In the genomic region with DNA sequence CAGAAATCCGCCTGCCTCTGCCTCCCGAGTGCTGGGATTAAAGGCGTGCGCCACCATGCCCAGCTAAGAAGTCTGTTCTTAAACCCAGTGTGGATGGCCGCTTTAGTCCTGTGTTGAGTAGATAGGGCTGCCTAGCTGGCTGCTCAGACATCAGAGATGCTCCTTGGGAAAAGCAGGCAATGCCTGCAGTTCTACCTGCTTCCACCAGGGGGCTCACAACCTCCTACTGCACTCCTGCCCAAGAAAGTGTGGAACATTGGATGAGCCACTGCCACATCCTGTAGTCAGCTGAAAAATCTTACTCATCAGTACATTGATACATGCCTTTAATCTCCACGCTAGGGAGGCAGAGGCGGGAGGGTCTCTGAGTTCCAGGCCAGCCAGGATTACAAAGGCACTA, we compare ENCODE assay signal across 8 mouse cellular contexts. TPM values are rescaled to one million over a fixed set of nuclear protein-coding genes. Genes with fewer than 3 reads are reported as not detected.
DNase-seq lines count a peak whose midpoint lies in the region; ATAC-seq and TF ChIP-seq lines count a peak whose summit lies in the region.

No protein-coding gene starts in this region.

- H3K27me3 ChIP-seq in hindbrain, embryonic 16.5 days (replicated peaks; ENCODE audit: control insufficient read depth, insufficient read depth, low read length), result no peaks in the 10 kb centered on the region

- TF ChIP-seq CTCF in gastrocnemius, adult 2 months (IDR thresholded peaks at IDR 0.05), result peak; percentile 99; the same call in 1 of the 2 replicates

- peak; percentile 87 for DNase-seq in adipocyte (ENCODE audit: low spot score)
- peak; percentile 87 to 89 for DNase-seq in cerebellum, postnatal 36 days
- peak; percentile 82 for DNase-seq in gastrocnemius, adult 2 months
- peak; percentile 88 to 89 for DNase-seq in left cerebral cortex, adult 18-20 months (ENCODE audit: low spot score in 2 of 2)
- DNase-seq in lung, postnatal 4 days, result peak; percentile 74 to 83
- DNase-seq in right cerebral cortex, postnatal 10 days (ENCODE audit: low spot score in 2 of 2), result peak; percentile 90 to 91

- peaks cover 20% of the 10 kb centered on the region for H3K4me1 ChIP-seq in hindbrain, embryonic 16.5 days (ENCODE audit: control insufficient read depth, insufficient read depth, low read depth, low read length)

- peaks cover 39% of the 10 kb centered on the region for H3K36me3 ChIP-seq in hindbrain, embryonic 16.5 days (ENCODE audit: control insufficient read depth, insufficient read depth, low read length)

- no peak overlapping the region for H3K9ac ChIP-seq in hindbrain, embryonic 16.5 days (ENCODE audit: low read depth, low read length)

- no peak overlapping the region for H3K4me2 ChIP-seq in hindbrain, embryonic 16.5 days (ENCODE audit: low read length)

- peak; percentile 35; the same call in 1 of the 2 replicates for ATAC-seq in hindbrain, embryonic 16.5 days
- ATAC-seq in activated CD4-positive, CD25-positive, alpha-beta regulatory T cell, adult 4 months, result no peak

- H3K4me3 ChIP-seq in gastrocnemius, adult 2 months, result no peak overlapping the region
- H3K4me3 ChIP-seq in hindbrain, embryonic 16.5 days (ENCODE audit: low read length), result no peak overlapping the region

- no peaks in the 10 kb centered on the region for H3K9me3 ChIP-seq in hindbrain, embryonic 16.5 days (ENCODE audit: control insufficient read depth, low read length)

- intact Hi-C loops in gastrocnemius, adult 2 months (cut with DNase I), result loop anchor here (1.0 to 5.0 kb wide), 2 partner anchors 63 to 192 kb away; no protein-coding TSS in a partner anchor

- WGBS in hindbrain, embryonic 16.5 days, result 47% methylated on average over 7 of the region's 7 CpGs

- H3K27ac ChIP-seq in gastrocnemius, adult 2 months, result peak overlapping the region; percentile 96; the same call in 1 of the 2 replicates
- H3K27ac ChIP-seq in hindbrain, embryonic 16.5 days (ENCODE audit: low read depth, low read length), result peak overlapping the region; percentile 64

RNA-seq across cellular contexts. Expression of gene Gpd1, which starts 2.5 kb away (rescaled TPM):
- total RNA-seq in gastrocnemius, adult 2 months (2021), result 100 to 1,000 TPM; 381 to 575 TPM
- polyA plus RNA-seq in hindbrain, embryonic 16.5 days (2015; fragmentation: Nextera tagmentation; extraction: Ambion mirVana), result 3.1 and 4.6 TPM in 2 replicates
- total RNA-seq in left cerebral cortex, adult 18-20 months (2021), result 10 to 100 TPM; 76.6 to 82.3 TPM
- under 1 TPM; 0.16 to 0.60 TPM for polyA plus RNA-seq in activated CD4-positive, CD25-positive, alpha-beta regulatory T cell, adult 4 months (2017; shearing (Covaris generic))

RNA-seq across cellular contexts. Expression of gene Gm17349, which starts 9.6 kb away (rescaled TPM):
- 1 to 10 TPM in 1 of 2 experiments, not detected in 1; 1.0 TPM for total RNA-seq in gastrocnemius, adult 2 months (2021)
- polyA plus RNA-seq in hindbrain, embryonic 16.5 days (2015; fragmentation: Nextera tagmentation; extraction: Ambion mirVana), result not detected in 2 replicates
- 1 to 10 TPM; 2.6 to 6.1 TPM for total RNA-seq in left cerebral cortex, adult 18-20 months (2021)
- polyA plus RNA-seq in activated CD4-positive, CD25-positive, alpha-beta regulatory T cell, adult 4 months (2017; shearing (Covaris generic)), result not detected

RNA-seq across cellular contexts. Expression of gene Cox14, which starts 10.6 kb away (rescaled TPM):
- total RNA-seq in gastrocnemius, adult 2 months (2021), result 100 to 1,000 TPM; 145 to 166 TPM
- 175 and 191 TPM in 2 replicates for polyA plus RNA-seq in hindbrain, embryonic 16.5 days (2015; fragmentation: Nextera tagmentation; extraction: Ambion mirVana)
- 100 to 1,000 TPM; 126 TPM for total RNA-seq in left cerebral cortex, adult 18-20 months (2021)
- polyA plus RNA-seq in activated CD4-positive, CD25-positive, alpha-beta regulatory T cell, adult 4 months (2017; shearing (Covaris generic)), result 100 to 1,000 TPM; 152 to 189 TPM

RNA-seq across cellular contexts. Expression of gene Smarcd1, which starts 12.9 kb away (rescaled TPM):
- total RNA-seq in gastrocnemius, adult 2 months (2021), result 1 to 10 TPM; 6.9 to 7.2 TPM
- 71.7 and 86.2 TPM in 2 replicates for polyA plus RNA-seq in hindbrain, embryonic 16.5 days (2015; fragmentation: Nextera tagmentation; extraction: Ambion mirVana)
- 100 to 1,000 TPM; 149 to 156 TPM for total RNA-seq in left cerebral cortex, adult 18-20 months (2021)
- polyA plus RNA-seq in activated CD4-positive, CD25-positive, alpha-beta regulatory T cell, adult 4 months (2017; shearing (Covaris generic)), result 10 to 100 TPM in 1 of 2 experiments, 1 to 10 TPM in 1; 8.6 to 10.8 TPM

RNA-seq across cellular contexts. Expression of gene Asic1, which starts 44.7 kb away (rescaled TPM):
- total RNA-seq in gastrocnemius, adult 2 months (2021), result under 1 TPM in 1 of 2 experiments, not detected in 1; 0.31 TPM
- 45.1 and 59.4 TPM in 2 replicates for polyA plus RNA-seq in hindbrain, embryonic 16.5 days (2015; fragmentation: Nextera tagmentation; extraction: Ambion mirVana)
- 10 to 100 TPM; 62.7 to 75.8 TPM for total RNA-seq in left cerebral cortex, adult 18-20 months (2021)
- polyA plus RNA-seq in activated CD4-positive, CD25-positive, alpha-beta regulatory T cell, adult 4 months (2017; shearing (Covaris generic)), result under 1 TPM; 0.22 to 0.32 TPM

Comparison
In these comparisons a context has a peak if more than half of its experiments do, and no peak if none do; other contexts are left out.
1. RNA of gene Gpd1, which starts 2.5 kb away (total RNA-seq): 381 to 575 TPM in gastrocnemius, adult 2 months; 76.6 to 82.3 TPM in left cerebral cortex, adult 18-20 months; every median in the first group is over 4 times any median in the second.
2. Peak in every context shown above with its lines, with median percentiles within 50 percentile points of each other: DNase-seq.